Comparison of ENCODE assay signal across 21 mouse cellular contexts in the genomic region with DNA sequence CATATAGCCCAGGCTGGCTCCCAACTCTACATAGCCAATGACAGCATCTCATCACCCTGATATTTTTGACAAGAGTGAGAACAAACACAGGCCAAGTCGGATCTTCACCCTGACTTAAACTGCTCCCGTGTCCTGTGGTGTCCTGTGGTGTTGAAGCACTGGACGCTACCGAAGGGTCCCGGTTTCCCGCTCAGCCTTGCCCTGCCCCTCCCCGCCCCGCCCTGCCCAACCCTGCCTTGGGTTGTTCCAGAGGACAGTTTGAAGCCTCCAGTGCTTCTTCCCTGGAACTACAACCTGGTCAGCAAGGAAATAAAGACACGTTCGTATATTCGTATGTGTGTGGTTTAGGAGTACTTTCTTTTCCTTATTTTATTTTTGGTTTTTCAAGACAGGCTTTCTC. TPM values are rescaled to one million over a fixed set of nuclear protein-coding genes. Genes with fewer than 3 reads are reported as not detected.
DNase-seq lines count a peak whose midpoint lies in the region; ATAC-seq and TF ChIP-seq lines count a peak whose summit lies in the region.
"Had no signal": no experiment of that assay in that cellular context is flagged by ENCODE, and none has a peak within 500 bp of the region (broad histone marks: within the 10 kb centered on the region; RNA-seq: fewer than 3 reads in every experiment).

No protein-coding gene starts in this region.

- peak overlapping the region; percentile 65; the same call in 1 of the 2 replicates for H3K27ac ChIP-seq in lung, embryonic 14.5 days (ENCODE audit: low read depth)
- peak overlapping the region; percentile 81 for H3K27ac ChIP-seq in embryonic facial prominence, embryonic 13.5 days
- H3K27ac ChIP-seq in intestine, postnatal 0 days (ENCODE audit: low read depth, low read length): no peak overlapping the region
- H3K27ac ChIP-seq in stomach, postnatal 0 days (replicated peaks): peak overlapping the region; percentile 83
- no peak overlapping the region for H3K27ac ChIP-seq in hindbrain, embryonic 10.5 days
- H3K27ac ChIP-seq: hindbrain, embryonic 13.5 days; liver, embryonic 15.5 days; midbrain, embryonic 13.5 days had no signal

- H3K4me2 ChIP-seq in lung, embryonic 14.5 days: peak overlapping the region; percentile 23; the same call in 1 of the 2 replicates
- peak overlapping the region; percentile 4 for H3K4me2 ChIP-seq in embryonic facial prominence, embryonic 13.5 days
- peak overlapping the region; percentile 30 for H3K4me2 ChIP-seq in intestine, postnatal 0 days (replicated peaks; ENCODE audit: low read depth)
- peak overlapping the region; percentile 32 for H3K4me2 ChIP-seq in stomach, postnatal 0 days (replicated peaks; ENCODE audit: low read depth)
- H3K4me2 ChIP-seq: heart, embryonic 12.5 days; hindbrain, embryonic 13.5 days; liver, embryonic 15.5 days; midbrain, embryonic 13.5 days had no signal

- H3K9ac ChIP-seq in lung, embryonic 14.5 days: no peak overlapping the region
- no peak overlapping the region for H3K9ac ChIP-seq in embryonic facial prominence, embryonic 13.5 days
- no peak overlapping the region for H3K9ac ChIP-seq in intestine, postnatal 0 days (ENCODE audit: low read depth, low read length)
- H3K9ac ChIP-seq in stomach, postnatal 0 days (ENCODE audit: low read length): no peak overlapping the region
- H3K9ac ChIP-seq: forebrain, postnatal 0 days; heart, embryonic 12.5 days; hindbrain, embryonic 13.5 days; liver, embryonic 15.5 days; midbrain, embryonic 13.5 days had no signal

- H3K4me1 ChIP-seq in lung, embryonic 14.5 days (ENCODE audit: insufficient read depth): no peaks in the 10 kb centered on the region
- 0 out of 2 replicates have a peak, but pooled peaks cover 3% of the 10 kb centered on the region for H3K4me1 ChIP-seq in embryonic facial prominence, embryonic 13.5 days
- H3K4me1 ChIP-seq in intestine, postnatal 0 days (replicated peaks; ENCODE audit: control insufficient read depth, insufficient read depth, low read length): no peaks in the 10 kb centered on the region
- H3K4me1 ChIP-seq in stomach, postnatal 0 days (replicated peaks; ENCODE audit: control insufficient read depth, insufficient read depth): no peaks in the 10 kb centered on the region
- no peaks in the 10 kb centered on the region for H3K4me1 ChIP-seq in hindbrain, embryonic 10.5 days (replicated peaks)
- H3K4me1 ChIP-seq: heart, embryonic 12.5 days; hindbrain, embryonic 13.5 days; liver, embryonic 15.5 days; megakaryocyte, embryonic 14.5 days; midbrain, embryonic 13.5 days had no signal

- 59% methylated on average over 11 of the region's 11 CpGs for WGBS in lung, embryonic 14.5 days
- 45% methylated on average over 11 of the region's 11 CpGs for WGBS in embryonic facial prominence, embryonic 13.5 days
- 33% methylated on average over 11 of the region's 11 CpGs for WGBS in intestine, postnatal 0 days
- 45% methylated on average over 11 of the region's 11 CpGs for WGBS in stomach, postnatal 0 days
- WGBS in hindbrain, embryonic 10.5 days: 53% methylated on average over 11 of the region's 11 CpGs

- no peaks in the 10 kb centered on the region for H3K36me3 ChIP-seq in lung, embryonic 14.5 days (ENCODE audit: insufficient read depth)
- H3K36me3 ChIP-seq in embryonic facial prominence, embryonic 13.5 days: no peaks in the 10 kb centered on the region
- H3K36me3 ChIP-seq in intestine, postnatal 0 days (ENCODE audit: control insufficient read depth, insufficient read depth): no peaks in the 10 kb centered on the region
- H3K36me3 ChIP-seq in stomach, postnatal 0 days (ENCODE audit: control insufficient read depth, insufficient read depth, low read length): no peaks in the 10 kb centered on the region
- no peaks in the 10 kb centered on the region for H3K36me3 ChIP-seq in hindbrain, embryonic 10.5 days
- H3K36me3 ChIP-seq: heart, embryonic 12.5 days; hindbrain, embryonic 13.5 days; liver, embryonic 15.5 days; midbrain, embryonic 13.5 days had no signal

- no peak for TF ChIP-seq EP300 in stomach, postnatal 0 days (optimal IDR thresholded peaks at IDR 0.05)

- H3K27me3 ChIP-seq in lung, embryonic 14.5 days (ENCODE audit: insufficient read depth, low read length): no peaks in the 10 kb centered on the region
- no peaks in the 10 kb centered on the region for H3K27me3 ChIP-seq in embryonic facial prominence, embryonic 13.5 days
- H3K27me3 ChIP-seq in intestine, postnatal 0 days (replicated peaks; ENCODE audit: control insufficient read depth, insufficient read depth, low read length): no peaks in the 10 kb centered on the region
- no peaks in the 10 kb centered on the region for H3K27me3 ChIP-seq in stomach, postnatal 0 days (ENCODE audit: control insufficient read depth, insufficient read depth, low read length)
- H3K27me3 ChIP-seq in hindbrain, embryonic 10.5 days (ENCODE audit: insufficient read depth, poor library complexity, severe bottlenecking): no peaks in the 10 kb centered on the region
- H3K27me3 ChIP-seq: hindbrain, embryonic 13.5 days; liver, embryonic 15.5 days; midbrain, embryonic 13.5 days had no signal

- TF ChIP-seq CTCF in lung, embryonic 14.5 days (IDR thresholded peaks at IDR 0.05; ENCODE audit: low read depth): no peak
- no peak for TF ChIP-seq CTCF in intestine, postnatal 0 days (IDR thresholded peaks at IDR 0.05; ENCODE audit: low read depth)
- no peak for TF ChIP-seq CTCF in stomach, postnatal 0 days (IDR thresholded peaks at IDR 0.05; ENCODE audit: low read depth)

- no peak for DNase-seq in lung, embryonic 14.5 days
- DNase-seq in lung, postnatal 4 days: no peak
- peak; percentile 16 for DNase-seq in stomach, postnatal 0 days (ENCODE audit: low spot score)
- DNase-seq in c-Kit-positive CD71-positive TER-119-positive erythroid progenitor cells, embryonic 14.5 days (ENCODE audit: low spot score): no peak
- DNase-seq in hindbrain, embryonic 10.5 days (ENCODE audit: low spot score): no peak
- DNase-seq: adrenal gland, adult 8-10 months; cerebellum, adult 2 months; cerebellum, postnatal 25 days; forebrain, postnatal 0 days; gastrocnemius, postnatal 14 days; heart, adult 11 months; heart, postnatal 10 days; thymus, postnatal 36 days had no signal

- ATAC-seq in lung, embryonic 14.5 days (ENCODE audit: insufficient read depth): peak; percentile 54; the same call in 1 of the 2 replicates
- ATAC-seq in embryonic facial prominence, embryonic 13.5 days (ENCODE audit: insufficient number of reproducible peaks, insufficient read depth, low FRiP score, low TSS enrichment, low read depth): no peak
- no peak for ATAC-seq in intestine, postnatal 0 days
- 0 out of 2 replicates have a peak, but pooled peaks have one; percentile 26 for ATAC-seq in stomach, postnatal 0 days (ENCODE audit: low FRiP score, low TSS enrichment)
- ATAC-seq: activated CD4-positive, CD25-positive, alpha-beta regulatory T cell, adult 4 months; forebrain, postnatal 0 days; midbrain, embryonic 13.5 days had no signal

- no peak overlapping the region for H3K4me3 ChIP-seq in lung, embryonic 14.5 days (ENCODE audit: low read depth, low read length)
- H3K4me3 ChIP-seq in embryonic facial prominence, embryonic 13.5 days: no peak overlapping the region
- H3K4me3 ChIP-seq in intestine, postnatal 0 days (ENCODE audit: low read depth, low read length): no peak overlapping the region
- no peak overlapping the region for H3K4me3 ChIP-seq in stomach, postnatal 0 days (ENCODE audit: low read depth, low read length)
- H3K4me3 ChIP-seq in hindbrain, embryonic 10.5 days: no peak overlapping the region
- H3K4me3 ChIP-seq: heart, embryonic 12.5 days; hindbrain, embryonic 13.5 days; liver, embryonic 15.5 days; megakaryocyte, embryonic 14.5 days; midbrain, embryonic 13.5 days had no signal

- H3K9me3 ChIP-seq in lung, embryonic 14.5 days (ENCODE audit: low read depth, low read length): no peaks in the 10 kb centered on the region
- H3K9me3 ChIP-seq in embryonic facial prominence, embryonic 13.5 days: no peaks in the 10 kb centered on the region
- H3K9me3 ChIP-seq in intestine, postnatal 0 days (ENCODE audit: control insufficient read depth): no peaks in the 10 kb centered on the region
- H3K9me3 ChIP-seq in stomach, postnatal 0 days (ENCODE audit: control insufficient read depth, low read length): no peaks in the 10 kb centered on the region
- H3K9me3 ChIP-seq in hindbrain, embryonic 10.5 days: no peaks in the 10 kb centered on the region
- H3K9me3 ChIP-seq: heart, embryonic 12.5 days; hindbrain, embryonic 13.5 days; liver, embryonic 15.5 days; megakaryocyte, embryonic 14.5 days; midbrain, embryonic 13.5 days had no signal

RNA-seq across cellular contexts. Expression of a gene that starts 37.9 kb away (rescaled TPM):
- 32.2 and 33.8 TPM in 2 replicates for polyA plus RNA-seq in lung, embryonic 14.5 days (2014; fragmentation: Nextera tagmentation; extraction: Ambion mirVana)
- 35.6 and 36.4 TPM in 2 replicates for polyA plus RNA-seq in embryonic facial prominence, embryonic 13.5 days (2015; fragmentation: Nextera tagmentation; extraction: Ambion mirVana)
- polyA plus RNA-seq in intestine, postnatal 0 days (2015; fragmentation: Nextera tagmentation; extraction: Ambion mirVana): 12.5 and 14.2 TPM in 2 replicates
- polyA plus RNA-seq in stomach, postnatal 0 days (2015; fragmentation: Nextera tagmentation; extraction: Ambion mirVana): 30.0 and 33.2 TPM in 2 replicates
- polyA plus RNA-seq in hindbrain, embryonic 10.5 days (2016; fragmentation: Nextera tagmentation; extraction: Ambion mirVana): 24.2 and 28.1 TPM in 2 replicates

RNA-seq across cellular contexts. Expression of a gene that starts 54.9 kb away (rescaled TPM):
- 25.0 and 26.6 TPM in 2 replicates for polyA plus RNA-seq in lung, embryonic 14.5 days (2014; fragmentation: Nextera tagmentation; extraction: Ambion mirVana)
- 25.3 and 31.7 TPM in 2 replicates for polyA plus RNA-seq in embryonic facial prominence, embryonic 13.5 days (2015; fragmentation: Nextera tagmentation; extraction: Ambion mirVana)
- 25.3 and 29.1 TPM in 2 replicates for polyA plus RNA-seq in intestine, postnatal 0 days (2015; fragmentation: Nextera tagmentation; extraction: Ambion mirVana)
- polyA plus RNA-seq in stomach, postnatal 0 days (2015; fragmentation: Nextera tagmentation; extraction: Ambion mirVana): 18.4 and 19.5 TPM in 2 replicates
- polyA plus RNA-seq in hindbrain, embryonic 10.5 days (2016; fragmentation: Nextera tagmentation; extraction: Ambion mirVana): 22.2 and 22.6 TPM in 2 replicates

Comparison
In these comparisons a context has a peak if more than half of its experiments do, and no peak if none do; other contexts are left out.
1. ATAC-seq: peak in lung, embryonic 14.5 days (single experiment) and stomach, postnatal 0 days (single experiment); none in embryonic facial prominence, embryonic 13.5 days (single experiment) and intestine, postnatal 0 days (single experiment).
2. H3K27ac ChIP-seq: peak in lung, embryonic 14.5 days (single experiment), embryonic facial prominence, embryonic 13.5 days (single experiment) and stomach, postnatal 0 days (single experiment); none in intestine, postnatal 0 days (single experiment) and hindbrain, embryonic 10.5 days (single experiment).
3. Peak in every context shown above with its lines, with median percentiles within 50 percentile points of each other: H3K4me2 ChIP-seq.